In the genomic region with DNA sequence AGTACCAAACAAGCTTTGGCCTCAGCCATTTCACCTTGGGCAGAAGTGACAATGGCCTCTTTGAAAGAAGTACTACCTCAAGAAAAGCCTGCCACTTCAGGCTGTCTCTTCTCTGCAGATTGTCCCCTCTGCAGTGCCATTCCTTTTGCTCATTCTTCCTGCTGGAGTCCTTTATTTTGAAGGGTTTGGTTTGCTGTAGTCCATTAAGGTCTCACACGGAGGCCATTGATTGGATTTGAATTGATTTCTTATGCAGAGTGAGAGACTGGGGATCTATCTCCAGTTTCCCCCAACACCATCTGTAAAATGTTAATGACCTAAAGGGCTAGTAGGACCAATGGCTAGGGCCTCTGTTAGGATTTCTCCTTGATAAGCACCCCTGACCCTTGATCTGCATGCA, we compare ENCODE assay signal across 24 mouse cellular contexts.
A peak's percentile ranks its signal among the peaks of the same experiment; 100 is the strongest.
DNase-seq lines count a peak whose midpoint lies in the region; ATAC-seq and TF ChIP-seq lines count a peak whose summit lies in the region.
"Had no signal": no experiment of that assay in that cellular context is flagged by ENCODE, and none has a peak within 500 bp of the region (broad histone marks: within the 10 kb centered on the region; RNA-seq: fewer than 3 reads in every experiment).

No protein-coding gene starts in this region.

- WGBS in liver, adult 2 months, result 51% methylated on average over 1 of the region's 1 CpGs
- WGBS in liver, postnatal 0 days (ENCODE audit: insufficient replicate concordance), result 75% methylated on average over 1 of the region's 1 CpGs

- no peaks in the 10 kb centered on the region for H3K4me1 ChIP-seq in liver, adult 2 months (ENCODE audit: control insufficient read depth, insufficient read depth, low read length)
- H3K4me1 ChIP-seq in liver, postnatal 0 days (ENCODE audit: insufficient read depth), result 0 out of 2 replicates have a peak, but pooled peaks cover 4% of the 10 kb centered on the region

- no peak overlapping the region for H3K9ac ChIP-seq in liver, adult 2 months (ENCODE audit: low read depth, low read length)
- H3K9ac ChIP-seq in liver, postnatal 0 days (replicated peaks), result no peak overlapping the region

- no peak overlapping the region for H3K27ac ChIP-seq in liver, adult 2 months (replicated peaks; ENCODE audit: insufficient read depth, low read depth, low read length)
- no peak overlapping the region for H3K27ac ChIP-seq in liver, postnatal 0 days (ENCODE audit: low read depth)

- no peak for TF ChIP-seq EP300 in liver, postnatal 0 days (IDR thresholded peaks at IDR 0.05; ENCODE audit: low read depth)

- H3K4me2 ChIP-seq in liver, postnatal 0 days (ENCODE audit: low read depth, low read length), result no peak overlapping the region

- no peak overlapping the region for H3K4me3 ChIP-seq in liver, adult 2 months (ENCODE audit: insufficient read depth, low read depth, low read length)
- H3K4me3 ChIP-seq in liver, postnatal 0 days (ENCODE audit: low read depth, low read length), result no peak overlapping the region

- intact Hi-C loops in heart, postnatal 25 days (cut with DNase I), result no loop called here

- no peak for ATAC-seq in liver, postnatal 0 days
- ATAC-seq: activated CD4-positive, CD25-positive, alpha-beta regulatory T cell, adult 4 months; CD4-positive, CD25-positive, alpha-beta regulatory T cell, adult 4 months; Patski had no signal

- H3K79me2 ChIP-seq in liver, adult 2 months (ENCODE audit: control insufficient read depth, insufficient read depth, low read length), result no peaks in the 10 kb centered on the region

- TF ChIP-seq CTCF in liver, adult 2 months (IDR thresholded peaks at IDR 0.05; ENCODE audit: low read depth, low read length), result no peak
- no peak for TF ChIP-seq CTCF in liver, postnatal 0 days (IDR thresholded peaks at IDR 0.05; ENCODE audit: low read depth)

- H3K36me3 ChIP-seq in liver, adult 2 months (ENCODE audit: control insufficient read depth, insufficient read depth, low read length), result no peaks in the 10 kb centered on the region
- H3K36me3 ChIP-seq in liver, postnatal 0 days (replicated peaks; ENCODE audit: insufficient read depth, low read length), result no peaks in the 10 kb centered on the region
- H3K36me3 ChIP-seq: G1E had no signal

- peak; percentile 64 for DNase-seq in heart, adult 11 months
- DNase-seq in heart, postnatal 25 days (ENCODE audit: low spot score), result no peak
- DNase-seq in liver, adult 2 months (ENCODE audit: extremely low read depth, low read depth, low spot score), result peak; percentile 15
- no peak for DNase-seq in liver, postnatal 0 days
- DNase-seq in ES-CJ7 (ENCODE audit: low read depth, low spot score) (peak; percentile 17), R1 (ENCODE audit: low read depth, low spot score) (peak; percentile 51)
- no peak for DNase-seq in left cerebral cortex, adult 18-20 months (ENCODE audit: low spot score in 2 of 2)
- DNase-seq in layer of hippocampus, postnatal 14 days (ENCODE audit: low spot score in 2 of 2), result no peak
- DNase-seq: adrenal gland, adult 2 months; adrenal gland, adult 8-10 months; adrenal gland, postnatal 10 days; adrenal gland, postnatal 14 days; adrenal gland, postnatal 25 days; adrenal gland, postnatal 36 days; B cell, adult 2 months; cerebellum, adult 11 months; cerebellum, adult 11-12 months; cerebellum, adult 18-20 months; cerebellum, adult 2 months had no signal

- no peaks in the 10 kb centered on the region for H3K27me3 ChIP-seq in liver, adult 2 months (ENCODE audit: control insufficient read depth, insufficient read depth, low read length)
- H3K27me3 ChIP-seq in liver, postnatal 0 days (ENCODE audit: insufficient read depth, low read length), result no peaks in the 10 kb centered on the region
- H3K27me3 ChIP-seq: CH12.LX had no signal

- H3K9me3 ChIP-seq in liver, postnatal 0 days (ENCODE audit: low read length), result no peaks in the 10 kb centered on the region

- no peak for TF ChIP-seq POLR2A in liver, adult 2 months (IDR thresholded peaks at IDR 0.05; ENCODE audit: extremely low read depth, insufficient read depth, low read length)

Comparison
In these comparisons a context has a peak if more than half of its experiments do, and no peak if none do; other contexts are left out.
1. DNase-seq: peak in heart, adult 11 months (single experiment), liver, adult 2 months (single experiment), ES-CJ7 (single experiment) and R1 (single experiment); none in heart, postnatal 25 days (single experiment), liver, postnatal 0 days (single experiment), left cerebral cortex, adult 18-20 months (0 of 2) and layer of hippocampus, postnatal 14 days (0 of 2).